Mouse (Mus musculus): ENCODE results near the gene D8Ertd738e.

DNA sequence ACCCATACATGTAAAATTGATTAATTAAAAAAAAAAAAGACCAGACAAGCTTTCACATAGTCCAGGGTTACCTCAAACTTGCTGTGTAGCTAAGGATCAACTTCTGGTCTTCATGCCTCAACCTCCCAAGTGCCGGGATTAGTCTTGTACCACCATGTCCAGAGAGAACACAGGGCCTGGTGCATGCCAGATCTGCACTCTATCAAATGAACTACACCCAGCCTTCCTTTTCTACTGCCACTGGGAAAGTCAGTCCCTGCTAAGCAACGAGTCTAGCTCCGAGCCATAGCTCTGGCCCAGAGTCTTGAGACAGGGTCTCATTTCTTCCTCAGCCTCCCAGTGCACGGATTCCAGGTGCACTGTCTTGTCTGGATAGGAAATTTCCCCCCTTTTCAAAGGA is 36.2 kb downstream of the D8Ertd738e start:
- no peak for TF ChIP-seq GATA1 (IDR thresholded peaks at IDR 0.05; ENCODE audit: low read length)
- no peak for TF ChIP-seq TAL1 (IDR thresholded peaks at IDR 0.05; ENCODE audit: low read length)
